Mouse (Mus musculus): Measurements from ENCODE around the gene Rgs3. TPM values are rescaled to one million over a fixed set of nuclear protein-coding genes. Genes with fewer than 3 reads are reported as not detected.

The Rgs3 gene
- polyA plus RNA-seq, 1 experiment from 2014 or later, result 37.0 TPM

- Histone ChIP-seq H3K27ac (ENCODE audit: low read depth) (no peak overlapping the region), H3K9ac (no peak overlapping the region), H3K4me3 (ENCODE audit: low read depth, low read length) (no peak overlapping the region), H3K27me3 (ENCODE audit: insufficient read depth, low read length) (no peaks in the 10 kb centered on the region), H3K4me1 (ENCODE audit: insufficient read depth) (0 out of 2 replicates have a peak, but pooled peaks cover 3% of the 10 kb centered on the region), H3K4me2 (no peak overlapping the region), H3K36me3 (ENCODE audit: insufficient read depth) (peaks cover 20% of the 10 kb centered on the region), H3K9me3 (ENCODE audit: low read depth, low read length) (no peaks in the 10 kb centered on the region)
- TF ChIP-seq CTCF (IDR thresholded peaks at IDR 0.05; ENCODE audit: low read depth), result no peak
- DNase-seq, result no peak
- WGBS, result 78% methylated on average over 10 of the region's 10 CpGs
- ATAC-seq (ENCODE audit: insufficient read depth), result no peak
Observed at GRCm38 (mm10) chr4:62685268-62685667, 125.6 kb downstream of the Rgs3 start.

GRCm38 (mm10) chr4:62686769-62687168 lies 127.1 kb downstream of the Rgs3 start:
- Histone ChIP-seq H3K4me1 (ENCODE audit: insufficient read depth) (0 out of 2 replicates have a peak, but pooled peaks cover 3% of the 10 kb centered on the region), H3K4me3 (ENCODE audit: low read depth, low read length) (no peak overlapping the region), H3K27me3 (ENCODE audit: insufficient read depth, low read length) (no peaks in the 10 kb centered on the region), H3K36me3 (ENCODE audit: insufficient read depth) (peaks cover 20% of the 10 kb centered on the region), H3K9ac (0 out of 2 replicates have a peak overlapping the region, but pooled peaks have one; percentile 5), H3K27ac (ENCODE audit: low read depth) (peak overlapping the region; percentile 50; the same call in 1 of the 2 replicates), H3K9me3 (ENCODE audit: low read depth, low read length) (no peaks in the 10 kb centered on the region), H3K4me2 (no peak overlapping the region)
- TF ChIP-seq CTCF (IDR thresholded peaks at IDR 0.05; ENCODE audit: low read depth), result no peak
- WGBS, result 36% methylated on average over 1 of the region's 1 CpGs
- ATAC-seq (ENCODE audit: insufficient read depth) (peak; percentile 52), DNase-seq (peak; percentile 40)

GRCm38 (mm10) chr4:62688142-62688541 lies 128.5 kb downstream of the Rgs3 start:
- 0 out of 2 replicates have a peak, but pooled peaks cover 3% of the 10 kb centered on the region for H3K4me1 ChIP-seq (ENCODE audit: insufficient read depth)
- WGBS, result 69% methylated on average over 5 of the region's 5 CpGs

GRCm38 (mm10) chr4:62690997-62691396 lies 131.3 kb downstream of the Rgs3 start:
- peak; percentile 77 for DNase-seq

More at GRCm38 (mm10) chr4:62688142-62688541, 128.5 kb downstream of the Rgs3 start:
- Histone ChIP-seq H3K36me3 (ENCODE audit: insufficient read depth) (peaks cover 31% of the 10 kb centered on the region), H3K4me2 (no peak overlapping the region), H3K4me3 (ENCODE audit: low read depth, low read length) (no peak overlapping the region), H3K27ac (ENCODE audit: low read depth) (no peak overlapping the region), H3K9me3 (ENCODE audit: low read depth, low read length) (no peaks in the 10 kb centered on the region), H3K27me3 (ENCODE audit: insufficient read depth, low read length) (no peaks in the 10 kb centered on the region), H3K9ac (no peak overlapping the region)
- no peak for DNase-seq
- no peak for ATAC-seq (ENCODE audit: insufficient read depth)
- no peak for TF ChIP-seq CTCF (IDR thresholded peaks at IDR 0.05; ENCODE audit: low read depth)

GRCm38 (mm10) chr4:62691625-62692024 lies 132.0 kb downstream of the Rgs3 start:
- 0 out of 2 replicates have a peak, but pooled peaks cover under 1% of the 10 kb centered on the region for H3K4me1 ChIP-seq (ENCODE audit: insufficient read depth)
- TF ChIP-seq CTCF (IDR thresholded peaks at IDR 0.05; ENCODE audit: low read depth), result no peak
- 53% methylated on average over 1 of the region's 1 CpGs for WGBS
- no peak for DNase-seq
- H3K27ac ChIP-seq (ENCODE audit: low read depth), result no peak overlapping the region
- H3K27me3 ChIP-seq (ENCODE audit: insufficient read depth, low read length), result no peaks in the 10 kb centered on the region
- peaks cover 35% of the 10 kb centered on the region for H3K36me3 ChIP-seq (ENCODE audit: insufficient read depth)
- no peak overlapping the region for H3K9ac ChIP-seq
- H3K4me2 ChIP-seq, result no peak overlapping the region
- ATAC-seq (ENCODE audit: insufficient read depth), result no peak
- no peak overlapping the region for H3K4me3 ChIP-seq (ENCODE audit: low read depth, low read length)
- no peaks in the 10 kb centered on the region for H3K9me3 ChIP-seq (ENCODE audit: low read depth, low read length)

More at GRCm38 (mm10) chr4:62690997-62691396, 131.3 kb downstream of the Rgs3 start:
- Histone ChIP-seq H3K9me3 (ENCODE audit: low read depth, low read length) (no peaks in the 10 kb centered on the region), H3K27ac (ENCODE audit: low read depth) (no peak overlapping the region), H3K9ac (no peak overlapping the region), H3K36me3 (ENCODE audit: insufficient read depth) (peaks cover 35% of the 10 kb centered on the region), H3K4me1 (ENCODE audit: insufficient read depth) (0 out of 2 replicates have a peak, but pooled peaks cover 3% of the 10 kb centered on the region), H3K4me2 (no peak overlapping the region), H3K27me3 (ENCODE audit: insufficient read depth, low read length) (no peaks in the 10 kb centered on the region), H3K4me3 (ENCODE audit: low read depth, low read length) (no peak overlapping the region)
- no peak for ATAC-seq (ENCODE audit: insufficient read depth)
- TF ChIP-seq CTCF (IDR thresholded peaks at IDR 0.05; ENCODE audit: low read depth), result no peak
- 55% methylated on average over 3 of the region's 4 CpGs for WGBS

- H3K27ac ChIP-seq (ENCODE audit: low read depth), result no peak overlapping the region
- WGBS, result 38% methylated on average over 10 of the region's 10 CpGs
- H3K9me3 ChIP-seq (ENCODE audit: low read depth, low read length), result no peaks in the 10 kb centered on the region
- DNase-seq (peak; percentile 80), ATAC-seq (ENCODE audit: insufficient read depth) (no peak)
- no peak overlapping the region for H3K9ac ChIP-seq
- peaks cover 37% of the 10 kb centered on the region for H3K36me3 ChIP-seq (ENCODE audit: insufficient read depth)
- no peaks in the 10 kb centered on the region for H3K27me3 ChIP-seq (ENCODE audit: insufficient read depth, low read length)
- H3K4me2 ChIP-seq, result no peak overlapping the region
- peak; percentile 68 for TF ChIP-seq CTCF (IDR thresholded peaks at IDR 0.05; ENCODE audit: low read depth)
- H3K4me1 ChIP-seq (ENCODE audit: insufficient read depth), result peaks cover 6% of the 10 kb centered on the region; the same call in 1 of the 2 replicates
- H3K4me3 ChIP-seq (ENCODE audit: low read depth, low read length), result no peak overlapping the region
Observed at GRCm38 (mm10) chr4:62693839-62694238, 134.2 kb downstream of the Rgs3 start.

GRCm38 (mm10) chr4:62694703-62695439 lies 135.2 kb downstream of the Rgs3 start:
- no peak overlapping the region for H3K4me2 ChIP-seq
- H3K36me3 ChIP-seq (ENCODE audit: insufficient read depth), result peaks cover 38% of the 10 kb centered on the region
- DNase-seq (no peak), ATAC-seq (ENCODE audit: insufficient read depth) (no peak)
- WGBS, result 83% methylated on average over 11 of the region's 11 CpGs
- H3K4me3 ChIP-seq (ENCODE audit: low read depth, low read length), result no peak overlapping the region
- no peaks in the 10 kb centered on the region for H3K27me3 ChIP-seq (ENCODE audit: insufficient read depth, low read length)
- H3K27ac ChIP-seq (ENCODE audit: low read depth), result no peak overlapping the region
- no peak overlapping the region for H3K9ac ChIP-seq
- H3K4me1 ChIP-seq (ENCODE audit: insufficient read depth), result peaks cover 6% of the 10 kb centered on the region; the same call in 1 of the 2 replicates
- TF ChIP-seq CTCF (IDR thresholded peaks at IDR 0.05; ENCODE audit: low read depth), result no peak
- no peaks in the 10 kb centered on the region for H3K9me3 ChIP-seq (ENCODE audit: low read depth, low read length)

Data from lung, embryonic 14.5 days (tissue).